Mouse (Mus musculus) liver, embryonic 11.5 days (tissue): ENCODE measurements around the gene Gm45140. TPM values are rescaled to one million over a fixed set of nuclear protein-coding genes. Genes with fewer than 3 reads are reported as not detected.

Source experiments
- ATAC-seq: fragments of 200-750 bp; cut with Nextera tagmentation; replicated peaks from 2 replicates; pipeline ENCODE4 v1.8.0; 2017; ENCODE audit warnings: moderate number of reproducible peaks, mild to moderate bottlenecking, moderate TSS enrichment, moderate library complexity; ENCODE audit not compliant: low FRiP score
- DNase-seq: peaks from one replicate; pipeline ENCODE4 v3.0.0-alpha.2; 2017; ENCODE audit warnings: low spot score
- H3K27ac ChIP-seq: fragments of 300-500 bp; sonication (generic); 2 replicates; pipeline ENCODE4 v1.5.1; 2014; ENCODE audit warnings: mild to moderate bottlenecking, low read depth, low read length, control low read depth
- H3K27me3 ChIP-seq: fragments of 300-500 bp; sonication (generic); replicated peaks from 2 replicates; pipeline ENCODE4 v1.6.1; 2014; ENCODE audit warnings: low read length, mixed read lengths; ENCODE audit not compliant: control insufficient read depth, insufficient read depth
- H3K36me3 ChIP-seq: fragments of 300-500 bp; sonication (generic); 2 replicates; pipeline ENCODE4 v1.6.1; 2014; ENCODE audit warnings: mild to moderate bottlenecking, low read length, moderate library complexity, mixed read lengths; ENCODE audit not compliant: control insufficient read depth, insufficient read depth
- H3K4me1 ChIP-seq: fragments of 300-500 bp; sonication (generic); replicated peaks from 2 replicates; pipeline ENCODE4 v1.6.1; 2014; ENCODE audit warnings: low read length, mixed read lengths; ENCODE audit not compliant: control insufficient read depth, insufficient read depth
- H3K4me2 ChIP-seq: fragments of 300-500 bp; sonication (generic); 2 replicates; pipeline ENCODE4 v1.6.1; 2014; ENCODE audit warnings: mild to moderate bottlenecking, control low read depth, moderate library complexity
- H3K4me3 ChIP-seq: fragments of 300-500 bp; sonication (generic); 2 replicates; pipeline ENCODE4 v1.5.1; 2014; ENCODE audit warnings: low read depth, low read length, control low read depth
- H3K9ac ChIP-seq: fragments of 300-500 bp; sonication (generic); 2 replicates; pipeline ENCODE4 v1.6.1; 2014; ENCODE audit warnings: low read depth, low read length, control low read depth
- H3K9me3 ChIP-seq: fragments of 300-500 bp; sonication (generic); 2 replicates; pipeline ENCODE4 v1.6.1; 2016; ENCODE audit warnings: low read length, inconsistent platforms, mixed read lengths; ENCODE audit not compliant: control insufficient read depth
- WGBS: fragments of 180-500 bp; shearing (Covaris S2); extraction: QIAGEN DNeasy Blood & Tissue Kit; methylation state at CpG from one replicate; pipeline ENCODE4 v1.1.7; 2014; 5-methylcytosine and 5-hydroxymethylcytosine counted together
- polyA plus RNA-seq: library from polyadenylated mRNA; unstranded; fragments of >200 nt; fragmentation: Nextera tagmentation; extraction: Ambion mirVana; gene quantifications from 2 replicates; pipeline ENCODE4 v1.2.1, GENCODE M21; 2014

Gene Gm45140
- polyA plus RNA-seq, 1 experiment from 2014 or later: 7.8 TPM

DNA sequence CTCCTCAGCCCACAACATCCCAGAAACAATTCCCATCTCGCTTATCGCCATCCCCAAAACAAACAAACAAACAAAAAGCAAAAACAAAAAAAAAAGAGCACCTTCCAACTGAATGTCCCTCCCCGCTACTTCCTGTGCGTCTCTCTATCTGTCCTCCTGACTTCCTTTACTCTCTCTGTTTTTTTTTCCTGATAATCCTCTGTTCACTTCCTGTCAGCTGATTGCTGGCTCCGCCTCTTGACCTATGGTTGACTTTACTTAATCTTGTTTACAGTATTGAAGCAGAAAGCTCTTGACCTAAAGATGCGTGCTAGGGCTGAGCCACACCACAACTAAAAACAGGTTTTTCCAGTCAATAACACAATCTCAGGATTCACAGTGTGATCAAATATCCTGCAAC is 87.1 kb downstream of the Gm45140 start:
- DNase-seq (no peak), ATAC-seq (no peak)
- H3K9me3 ChIP-seq: no peaks in the 10 kb centered on the region
- 74% methylated on average over 6 of the region's 6 CpGs for WGBS
- peaks cover 17% of the 10 kb centered on the region for H3K4me1 ChIP-seq
- no peaks in the 10 kb centered on the region for H3K27me3 ChIP-seq
- H3K27ac ChIP-seq: no peak overlapping the region
- no peak overlapping the region for H3K4me3 ChIP-seq
- H3K36me3 ChIP-seq: no peaks in the 10 kb centered on the region
- no peak overlapping the region for H3K4me2 ChIP-seq
- no peak overlapping the region for H3K9ac ChIP-seq

- 81% methylated on average over 2 of the region's 2 CpGs for WGBS
- no peaks in the 10 kb centered on the region for H3K27me3 ChIP-seq
- no peak for DNase-seq
- no peak for ATAC-seq
- H3K36me3 ChIP-seq: no peaks in the 10 kb centered on the region
- no peak overlapping the region for H3K4me2 ChIP-seq
- peaks cover 16% of the 10 kb centered on the region for H3K4me1 ChIP-seq
- H3K9me3 ChIP-seq: no peaks in the 10 kb centered on the region
- H3K4me3 ChIP-seq: no peak overlapping the region
- no peak overlapping the region for H3K27ac ChIP-seq
- no peak overlapping the region for H3K9ac ChIP-seq
Measured at GRCm38 (mm10) chr6:87748078-87748477, 87.5 kb downstream of the Gm45140 start.

DNA sequence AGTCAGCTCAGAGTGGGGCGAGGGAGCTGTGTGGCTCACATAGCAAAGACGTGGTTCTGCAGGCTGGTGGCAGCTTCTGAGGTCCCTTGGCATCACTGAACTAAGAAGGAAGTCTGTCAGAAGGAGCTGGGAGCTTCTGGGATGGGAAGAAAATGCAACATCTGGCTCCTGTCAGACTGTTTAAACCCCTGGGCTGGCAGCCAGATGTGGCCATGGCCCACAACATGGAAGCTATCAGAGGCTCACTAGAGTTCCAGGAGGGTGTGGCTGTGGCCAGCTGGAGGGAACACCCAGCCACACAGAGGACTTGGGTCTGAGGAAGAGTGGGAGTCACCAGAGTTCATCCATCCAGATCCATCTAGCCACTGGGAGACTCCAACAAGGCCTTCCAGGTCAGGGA is 88.7 kb downstream of the Gm45140 start:
- Histone ChIP-seq H3K4me1 (peaks cover 26% of the 10 kb centered on the region), H3K27ac (no peak overlapping the region), H3K4me3 (no peak overlapping the region), H3K9ac (peak overlapping the region; percentile 13; the same call in 1 of the 2 replicates), H3K36me3 (no peaks in the 10 kb centered on the region), H3K4me2 (no peak overlapping the region), H3K9me3 (no peaks in the 10 kb centered on the region), H3K27me3 (no peaks in the 10 kb centered on the region)
- DNase-seq (no peak), ATAC-seq (peak; percentile 57; the same call in 1 of the 2 replicates)
- 82% methylated on average over 2 of the region's 2 CpGs for WGBS

DNA sequence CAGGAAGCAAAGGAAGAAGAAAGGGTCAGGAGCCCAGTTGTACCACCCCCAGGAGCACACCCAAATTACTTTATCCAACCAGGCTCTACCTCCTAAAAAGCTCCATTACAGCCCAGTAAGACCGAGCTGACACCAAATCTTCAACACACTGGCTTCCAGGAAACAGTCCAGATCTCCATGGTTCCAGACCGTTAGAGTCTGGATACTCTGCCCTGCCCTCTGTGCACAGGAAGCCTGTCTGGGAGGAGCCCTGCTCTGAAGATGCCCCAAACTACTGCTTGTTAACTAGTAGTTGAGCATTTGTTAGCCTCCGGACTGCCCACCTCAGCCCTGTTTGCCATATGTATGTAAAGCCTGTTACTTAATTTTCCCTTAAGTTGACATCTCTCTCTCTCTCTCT is 89.5 kb downstream of the Gm45140 start:
- Histone ChIP-seq H3K4me2 (no peak overlapping the region), H3K36me3 (no peaks in the 10 kb centered on the region), H3K27me3 (no peaks in the 10 kb centered on the region), H3K9ac (no peak overlapping the region), H3K9me3 (no peaks in the 10 kb centered on the region), H3K4me3 (no peak overlapping the region), H3K4me1 (peaks cover 28% of the 10 kb centered on the region), H3K27ac (no peak overlapping the region)
- ATAC-seq (no peak), DNase-seq (no peak)
- WGBS: 54% methylated on average over 3 of the region's 3 CpGs

GRCm38 (mm10) chr6:87745301-87745700 is 90.3 kb downstream of the Gm45140 start:
- ATAC-seq (no peak), DNase-seq (no peak)
- Histone ChIP-seq H3K4me1 (peaks cover 36% of the 10 kb centered on the region), H3K9me3 (no peaks in the 10 kb centered on the region), H3K4me3 (no peak overlapping the region), H3K9ac (no peak overlapping the region), H3K36me3 (no peaks in the 10 kb centered on the region), H3K4me2 (no peak overlapping the region), H3K27me3 (no peaks in the 10 kb centered on the region), H3K27ac (no peak overlapping the region)
- WGBS: 34% methylated on average over 1 of the region's 1 CpGs

GRCm38 (mm10) chr6:87744632-87745031 is 91.0 kb downstream of the Gm45140 start:
- Histone ChIP-seq H3K27ac (no peak overlapping the region), H3K27me3 (no peaks in the 10 kb centered on the region), H3K4me3 (no peak overlapping the region), H3K9ac (no peak overlapping the region), H3K9me3 (no peaks in the 10 kb centered on the region), H3K36me3 (no peaks in the 10 kb centered on the region), H3K4me1 (peaks cover 43% of the 10 kb centered on the region), H3K4me2 (no peak overlapping the region)
- ATAC-seq: no peak
- 77% methylated on average over 3 of the region's 3 CpGs for WGBS
- DNase-seq: no peak

GRCm38 (mm10) chr6:87743281-87743680 is 92.3 kb downstream of the Gm45140 start:
- WGBS: 76% methylated on average over 5 of the region's 5 CpGs
- Histone ChIP-seq H3K9me3 (no peaks in the 10 kb centered on the region), H3K4me1 (peaks cover 49% of the 10 kb centered on the region), H3K27ac (no peak overlapping the region), H3K27me3 (no peaks in the 10 kb centered on the region), H3K4me2 (no peak overlapping the region), H3K36me3 (no peaks in the 10 kb centered on the region), H3K4me3 (no peak overlapping the region), H3K9ac (no peak overlapping the region)
- DNase-seq: no peak
- ATAC-seq: no peak

DNA sequence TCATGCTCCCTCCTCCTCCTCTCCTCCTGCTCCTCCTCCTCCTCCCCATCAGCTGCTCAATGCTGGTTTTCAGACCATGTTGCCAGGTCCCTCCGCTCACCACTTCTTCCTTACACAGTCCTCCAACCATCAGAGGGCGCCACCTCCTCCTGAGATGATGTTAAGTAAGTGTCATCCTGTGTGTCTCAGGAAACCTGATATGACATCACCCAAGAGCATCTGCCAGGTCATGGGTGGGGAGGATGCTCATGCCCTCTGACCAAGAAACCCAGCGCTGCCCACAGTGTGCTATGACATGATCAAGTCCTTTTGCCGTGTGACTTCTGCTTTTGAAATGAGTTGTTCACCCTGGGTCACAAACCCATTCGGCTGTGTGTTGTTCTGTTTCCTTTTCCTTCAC is 92.8 kb downstream of the Gm45140 start:
- WGBS: 79% methylated on average over 5 of the region's 5 CpGs
- Histone ChIP-seq H3K36me3 (no peaks in the 10 kb centered on the region), H3K4me1 (peaks cover 53% of the 10 kb centered on the region), H3K9ac (no peak overlapping the region), H3K27ac (no peak overlapping the region), H3K4me2 (no peak overlapping the region), H3K4me3 (no peak overlapping the region), H3K27me3 (no peaks in the 10 kb centered on the region), H3K9me3 (no peaks in the 10 kb centered on the region)
- DNase-seq (no peak), ATAC-seq (no peak)

- Histone ChIP-seq H3K4me2 (no peak overlapping the region), H3K27ac (no peak overlapping the region), H3K27me3 (no peaks in the 10 kb centered on the region), H3K9me3 (no peaks in the 10 kb centered on the region), H3K9ac (no peak overlapping the region), H3K4me1 (peaks cover 52% of the 10 kb centered on the region), H3K4me3 (no peak overlapping the region), H3K36me3 (no peaks in the 10 kb centered on the region)
- ATAC-seq (no peak), DNase-seq (no peak)
- 50% methylated on average over 8 of the region's 8 CpGs for WGBS
Measured at GRCm38 (mm10) chr6:87741978-87742377, 93.6 kb downstream of the Gm45140 start.
